Mouse (Mus musculus) frontal cortex, postnatal 25 days (tissue): Measurements from ENCODE around the gene L2hgdh.

Source experiments
- DNase-seq, 2 experiments: peaks; one replicate each; pipeline ENCODE4 v3.0.0; 2022; ENCODE audit warnings: low spot score in 2 of 2

L2hgdh gene

DNA sequence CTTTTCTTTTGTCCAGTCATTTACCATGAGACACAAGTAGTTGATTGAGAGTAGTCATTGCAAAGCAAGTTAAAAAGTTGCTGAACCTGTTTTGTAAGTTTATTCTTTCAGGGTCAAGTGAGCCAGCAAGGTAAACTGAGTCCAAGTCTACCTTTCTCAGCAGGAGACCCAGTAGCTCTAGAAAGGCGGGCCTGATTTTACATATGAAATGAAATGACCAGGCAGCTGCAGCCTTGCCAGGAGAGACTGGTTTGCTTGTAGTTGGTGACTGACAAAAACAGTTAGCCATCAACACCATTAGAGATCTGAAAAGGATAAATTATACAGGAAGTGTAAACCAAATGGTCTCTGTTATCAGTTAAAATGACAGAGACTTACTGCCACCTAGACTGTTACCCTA is 5.6 kb upstream of the L2hgdh start:
- DNase-seq = no peak

DNA sequence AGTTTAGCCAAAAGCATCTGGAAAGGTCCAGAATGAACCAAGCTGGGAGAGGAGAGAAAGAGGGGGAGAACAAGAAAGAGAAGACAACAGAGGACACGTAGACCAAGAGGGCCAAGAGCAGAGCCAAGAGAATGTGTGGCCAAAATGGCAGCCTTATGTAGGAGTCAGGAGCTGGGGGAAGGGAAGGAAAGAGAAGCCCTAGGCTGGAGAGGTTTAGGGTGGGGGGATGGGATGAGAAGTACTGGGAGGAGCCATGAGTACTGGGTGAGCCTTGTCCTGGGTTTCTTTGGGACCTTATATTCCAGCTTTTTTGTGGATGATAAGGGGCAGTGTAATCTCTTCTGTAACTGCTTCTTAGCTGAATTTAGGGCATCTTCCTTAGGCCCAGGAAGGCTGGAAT is 4.6 kb upstream of the L2hgdh start:
- no peak for DNase-seq

DNA sequence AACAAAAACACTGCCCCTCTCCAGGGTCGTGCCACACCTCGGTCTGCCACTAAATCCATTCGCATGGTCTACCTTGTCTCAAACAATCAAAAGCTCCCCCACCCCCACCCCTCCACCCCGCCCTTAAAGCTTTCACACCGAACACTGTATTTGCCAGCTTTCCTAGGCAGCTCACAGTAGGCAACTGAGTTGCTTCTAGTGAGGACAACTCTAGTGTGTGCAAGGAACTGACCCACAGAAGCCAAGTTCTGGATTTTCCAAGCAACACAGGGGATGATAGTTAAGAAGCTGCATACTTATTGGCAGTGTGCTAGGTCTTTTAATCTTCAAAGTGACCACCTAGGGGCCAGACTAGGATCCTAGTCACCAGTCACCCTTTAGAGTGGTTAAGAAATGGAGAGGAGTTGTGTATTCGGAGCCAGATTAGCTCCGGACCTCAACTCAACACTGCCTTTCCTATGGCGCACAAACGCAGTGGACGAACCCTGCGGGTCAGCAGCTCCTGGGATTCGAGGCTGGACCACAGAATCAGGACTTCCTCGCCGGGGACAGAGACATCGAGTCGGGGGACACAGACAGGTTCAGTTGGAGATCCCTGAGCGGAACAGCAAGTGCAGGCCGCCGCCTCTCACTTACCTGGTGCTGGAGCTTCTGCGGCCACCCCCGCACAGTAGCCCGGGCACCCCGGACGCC is 509 bp downstream of the L2hgdh start:
- DNase-seq = no peak

DNA sequence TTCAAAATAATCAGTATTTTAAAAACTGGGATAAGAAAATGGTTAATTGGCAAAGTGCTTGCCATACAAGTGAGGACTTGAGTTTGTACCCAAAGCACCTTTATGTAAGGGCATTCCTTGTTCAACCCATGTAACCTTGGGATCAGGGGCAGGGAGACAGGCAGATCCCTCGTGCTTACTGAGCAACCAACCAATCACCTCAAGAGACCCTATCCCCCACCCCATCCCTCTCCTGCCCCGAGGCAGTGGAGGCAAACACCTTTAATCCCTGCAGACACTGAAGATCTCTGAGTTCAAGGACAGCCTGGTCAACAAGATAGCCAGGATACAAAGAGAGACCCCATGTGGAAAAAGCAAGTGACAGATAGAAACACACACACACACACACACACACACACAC is 1.3 kb downstream of the L2hgdh start:
- DNase-seq = no peak

DNA sequence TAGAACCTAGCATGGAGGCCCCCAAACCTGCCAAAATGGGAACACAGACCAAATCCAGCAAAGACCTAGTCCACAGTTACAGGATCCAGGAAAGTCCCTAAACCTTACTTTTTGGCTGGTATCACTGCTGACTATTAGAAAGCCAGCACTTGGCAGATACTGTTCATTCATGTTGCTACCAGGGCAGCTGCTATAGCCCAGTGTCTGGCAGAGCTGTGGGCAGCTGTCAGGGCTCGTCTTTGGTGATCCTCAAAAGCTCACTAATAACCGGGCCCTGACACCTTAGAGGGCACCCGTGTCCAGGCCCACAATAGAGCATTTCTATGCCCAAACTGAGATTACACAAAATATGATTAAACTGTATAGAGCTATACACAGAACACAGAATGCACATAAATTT is 1.8 kb downstream of the L2hgdh start:
- DNase-seq = no peak

GRCm38 (mm10) chr12:69713628-69714027 is 11.0 kb downstream of the L2hgdh start:
- DNase-seq = no peak

GRCm38 (mm10) chr12:69704799-69705458 is 19.7 kb downstream of the L2hgdh start:
- DNase-seq = no peak

GRCm38 (mm10) chr12:69698352-69698751 is 26.3 kb downstream of the L2hgdh start:
- no peak for DNase-seq

DNA sequence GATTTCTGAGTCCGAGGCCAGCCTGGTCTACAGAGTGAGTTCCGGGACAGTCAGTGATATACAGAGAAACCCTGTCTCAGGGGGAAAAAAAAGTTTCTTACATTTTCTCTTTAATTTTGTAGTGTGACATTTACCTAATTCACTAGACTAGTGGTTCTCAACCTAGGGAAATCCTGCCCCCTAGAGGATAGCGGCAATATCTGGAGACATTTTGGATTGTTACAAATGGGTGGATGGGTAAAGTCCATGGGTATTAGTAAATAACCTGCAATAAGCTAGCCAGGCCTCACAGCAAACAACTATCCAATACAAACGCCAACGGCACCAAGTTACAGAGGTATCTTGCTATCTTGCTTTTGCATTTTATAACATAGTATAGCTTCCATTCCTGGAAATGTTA is 27.9 kb downstream of the L2hgdh start:
- DNase-seq = no peak

- DNase-seq = no peak
Observed at GRCm38 (mm10) chr12:69693471-69693870, 31.2 kb downstream of the L2hgdh start.

GRCm38 (mm10) chr12:69690714-69691113 is 34.0 kb downstream of the L2hgdh start:
- DNase-seq = no peak

DNA sequence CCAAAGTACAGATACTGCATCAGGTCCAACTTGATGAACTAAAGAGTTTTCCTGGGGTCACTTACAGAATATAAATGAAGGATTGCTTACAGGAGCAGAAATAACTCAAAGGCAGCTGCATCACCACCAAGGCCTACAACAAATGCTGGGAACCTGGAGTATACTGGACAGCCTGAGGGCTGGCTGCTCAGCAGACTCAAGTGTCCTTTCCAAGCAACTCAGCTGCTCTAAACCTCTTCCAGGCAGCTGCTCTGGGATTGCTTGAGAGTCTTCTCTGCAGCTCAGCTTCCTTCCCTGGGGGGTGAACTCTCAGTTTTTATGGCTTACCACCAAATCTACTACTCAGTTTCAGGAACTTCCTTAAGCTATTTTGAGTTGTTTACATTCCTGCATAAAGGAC is 35.6 kb downstream of the L2hgdh start:
- DNase-seq = no peak

DNA sequence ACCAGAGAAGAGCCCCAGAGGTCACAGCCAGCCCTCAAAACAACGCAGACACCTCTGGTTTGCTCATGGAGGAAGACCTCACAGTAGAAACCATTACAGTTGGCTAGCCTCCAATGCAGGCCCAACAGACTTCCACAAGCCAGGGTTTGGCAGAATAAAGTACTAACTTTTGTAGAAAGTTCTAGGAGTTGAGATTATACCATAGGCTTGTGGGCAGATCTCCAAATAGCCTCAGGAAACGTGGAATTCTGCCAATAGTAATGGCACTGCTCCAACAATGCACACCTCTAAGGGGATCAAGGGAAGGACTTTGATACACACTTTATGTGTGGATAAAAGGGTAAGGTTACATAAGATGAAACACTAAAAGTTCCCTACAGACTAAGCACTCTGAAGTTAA is 36.3 kb downstream of the L2hgdh start:
- no peak for DNase-seq

DNA sequence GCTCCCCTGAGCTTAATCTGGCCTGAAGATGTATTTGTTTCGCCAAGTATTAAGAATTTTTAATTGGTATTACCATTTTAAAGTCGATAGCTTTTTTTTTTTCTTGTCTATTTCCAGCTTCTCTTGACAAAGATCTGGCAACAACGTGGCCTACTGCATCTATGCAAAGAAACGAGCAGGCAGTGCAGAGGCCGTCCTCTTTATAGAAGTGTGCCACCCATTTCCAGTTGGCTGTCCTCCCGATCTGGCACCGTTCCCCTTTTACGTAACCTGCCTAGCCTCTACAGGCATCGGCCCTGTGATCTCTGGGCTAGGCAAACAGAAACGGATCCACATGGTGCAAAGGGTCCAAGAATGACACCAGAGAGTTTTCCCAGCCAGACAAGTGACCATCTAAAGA is 41.1 kb downstream of the L2hgdh start:
- peak; percentile 10 to 29 for DNase-seq

GRCm38 (mm10) chr12:69682788-69683419 is 41.8 kb downstream of the L2hgdh start:
- DNase-seq = no peak

DNA sequence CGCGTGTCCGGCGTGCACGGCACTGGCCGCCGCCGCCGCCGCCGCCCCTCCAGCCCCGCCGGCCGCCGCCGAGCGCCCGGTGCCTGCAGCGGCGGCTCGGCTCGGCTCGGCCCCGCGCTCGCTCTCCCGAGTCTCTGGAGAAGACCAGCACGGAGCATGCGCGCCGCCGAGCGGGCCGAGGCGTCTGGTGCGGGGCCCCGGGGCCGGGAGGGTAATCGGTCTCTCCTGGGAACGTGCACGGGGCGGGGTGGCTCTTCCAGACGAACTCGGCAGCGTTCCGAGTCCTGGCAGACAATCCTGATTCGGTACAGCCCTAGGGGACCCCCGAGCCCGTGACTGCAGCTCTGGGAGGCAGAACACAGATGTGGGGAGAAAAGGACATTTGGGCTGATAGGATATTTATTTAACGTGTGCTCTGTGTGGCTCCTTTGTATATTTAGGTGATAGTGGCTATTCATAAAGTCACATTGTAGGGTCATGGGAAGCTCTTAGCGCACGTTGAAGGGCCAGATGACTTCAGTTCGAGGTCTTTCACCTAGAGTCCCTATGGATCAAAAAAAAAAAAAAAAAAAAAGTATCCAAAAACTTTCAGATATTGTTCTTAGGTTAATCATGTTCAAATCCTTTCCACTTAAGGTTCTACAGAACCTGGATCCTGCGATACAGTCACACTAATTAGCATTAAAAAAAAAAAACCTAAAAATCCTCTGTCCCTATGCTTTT is 42.4 kb downstream of the L2hgdh start:
- DNase-seq = peak; percentile 55 to 67

- peak; percentile 22 to 31 for DNase-seq
Observed at GRCm38 (mm10) chr12:69681566-69682061, 43.1 kb downstream of the L2hgdh start, which contains the start of gene Sos2. Gene Sos2, minus strand, starts transcription at chr12:69681852.

DNA sequence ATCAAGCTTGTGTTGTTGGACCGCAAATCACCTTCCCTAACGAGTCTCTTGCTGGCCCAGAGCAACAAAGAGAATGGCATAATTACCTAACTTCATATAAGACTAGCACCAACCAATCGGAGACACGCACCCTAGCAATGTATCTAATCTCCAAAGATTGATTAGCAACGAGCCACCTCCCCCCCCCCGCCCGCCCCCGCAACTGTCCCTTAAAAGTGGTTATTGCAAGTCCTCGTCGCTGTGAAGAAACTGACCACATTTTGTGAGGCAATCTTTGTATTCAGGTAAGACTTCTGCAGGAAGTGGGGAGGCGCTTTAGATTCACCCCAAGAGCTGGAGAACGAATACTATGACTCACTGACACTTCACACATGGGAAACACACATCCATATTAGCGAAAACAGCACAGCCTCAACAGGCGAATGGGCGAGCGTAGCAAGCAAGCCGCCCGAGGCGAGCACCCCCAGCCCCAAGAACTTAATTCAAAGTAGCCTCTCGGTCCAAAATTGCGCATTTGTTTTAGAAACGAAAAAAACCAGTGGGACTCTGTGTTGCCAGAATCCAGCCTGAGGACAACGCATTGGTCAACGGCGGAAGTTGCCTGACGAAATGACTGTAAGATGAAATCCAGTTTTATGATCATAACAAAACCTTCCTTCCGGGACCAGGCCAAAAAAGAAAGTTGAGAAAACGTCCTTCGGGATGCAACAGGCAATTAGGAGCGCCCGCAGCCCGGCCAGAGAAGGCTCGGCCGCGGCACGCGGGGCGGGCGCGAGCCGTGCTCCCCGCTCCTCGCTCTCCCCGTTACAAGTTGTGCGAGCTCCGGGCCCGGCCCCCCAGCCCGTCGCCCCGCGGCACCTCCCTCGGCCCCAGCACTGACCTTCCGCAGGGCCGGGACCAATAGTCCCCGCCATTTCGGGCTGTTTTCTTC is 43.8 kb downstream of the L2hgdh start:
- peak in 1 of 2 experiments; percentile 12 for DNase-seq

- no peak for DNase-seq
Observed at GRCm38 (mm10) chr12:69676157-69676556, 48.5 kb downstream of the L2hgdh start.

DNA sequence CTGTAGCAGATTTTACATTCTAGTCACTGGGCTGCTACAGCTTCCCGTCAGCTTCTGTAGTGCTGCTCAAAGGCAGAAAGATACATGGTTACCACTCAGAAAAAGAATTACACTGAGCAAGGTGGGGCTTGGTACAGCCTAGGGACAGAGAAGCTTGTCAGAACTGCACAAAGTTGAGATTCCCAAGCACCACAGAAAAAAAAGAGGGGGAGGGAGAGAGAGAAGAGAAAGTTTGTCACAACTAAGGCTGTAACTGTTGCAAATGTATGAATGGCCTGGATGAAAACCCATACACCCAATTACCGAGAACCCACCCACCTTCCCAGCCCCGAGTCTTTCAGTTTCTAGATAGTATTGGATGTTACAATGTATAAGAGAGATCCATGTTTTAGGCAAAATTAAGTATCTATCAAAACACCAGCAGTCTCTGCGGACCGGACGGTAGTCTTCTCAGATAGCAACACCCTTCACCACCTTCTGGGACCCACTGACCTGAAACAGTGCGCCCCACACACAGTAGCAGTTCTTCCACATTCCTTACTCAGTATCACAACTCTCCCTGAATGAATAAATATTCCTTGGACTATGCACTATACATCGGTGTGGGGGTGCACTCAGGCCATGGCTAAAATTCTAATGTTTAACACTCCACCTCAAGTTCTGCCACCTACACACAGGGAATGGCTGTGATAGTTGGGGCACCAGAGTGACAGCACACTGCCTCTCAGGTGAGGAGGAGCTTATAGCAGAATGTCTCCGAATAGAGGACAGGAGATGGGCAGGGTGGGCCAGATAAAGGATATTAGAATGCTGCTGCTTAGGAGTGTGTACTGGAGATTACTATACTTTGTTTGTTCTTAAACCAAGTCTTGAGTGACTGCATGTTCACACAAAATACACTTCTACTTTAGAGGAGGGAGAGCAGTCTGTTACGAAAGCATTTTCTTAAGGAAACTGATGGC is 49.8 kb downstream of the L2hgdh start:
- DNase-seq = no peak
